Mouse (Mus musculus): Measurements from ENCODE around the gene Hps6. TPM values are rescaled to one million over a fixed set of nuclear protein-coding genes. Genes with fewer than 3 reads are reported as not detected.

The Hps6 gene
- polyA plus RNA-seq, 1 experiment: 12.0 TPM

DNA sequence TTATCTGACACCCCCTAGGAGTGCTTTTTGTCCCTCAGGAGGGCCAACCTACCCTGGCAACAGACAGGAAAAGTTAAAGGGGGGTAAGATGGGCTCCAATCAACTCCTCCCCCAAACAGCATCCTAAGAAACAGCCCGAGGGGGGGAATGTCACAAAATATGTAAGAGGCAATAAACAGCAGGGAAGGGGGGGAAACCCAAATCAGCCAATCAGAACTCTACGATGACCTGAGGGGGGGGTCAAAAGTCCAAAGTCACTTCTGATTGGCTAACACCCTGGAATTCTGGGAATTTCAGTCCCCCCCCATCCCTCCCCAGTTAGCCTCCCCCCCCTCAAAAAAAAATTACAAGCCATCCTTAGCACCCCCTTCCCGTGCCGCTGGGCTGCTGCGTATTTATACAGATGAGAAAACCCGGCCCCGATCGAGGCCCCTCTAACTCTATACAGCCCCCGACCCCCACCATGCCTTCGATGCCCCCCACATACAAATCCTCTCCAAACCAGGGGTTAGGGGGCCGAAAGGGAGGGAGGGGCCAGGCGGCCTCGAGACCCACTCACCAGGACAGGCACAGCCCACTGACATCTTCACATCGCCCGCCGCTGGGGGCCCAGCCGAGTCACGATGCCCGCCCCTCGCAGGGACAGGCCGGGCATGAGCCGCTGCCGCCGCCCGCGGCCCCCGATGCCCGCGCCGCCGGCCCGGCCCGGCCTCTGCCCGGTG lies 41.1 kb downstream of the Hps6 start, which contains the start of gene Pprc1:
Gene Pprc1, plus strand, starts transcription at position 616 of the 722 bp plus-strand sequence.
- peaks cover 47% of the 10 kb centered on the region for H3K79me2 ChIP-seq (ENCODE audit: control insufficient read depth, insufficient read depth)
- TF ChIP-seq REST (IDR thresholded peaks at IDR 0.05; ENCODE audit: insufficient read depth, insufficient read length) (no peak), SRF (IDR thresholded peaks at IDR 0.05; ENCODE audit: control insufficient read depth, insufficient read length, low read depth) (no peak), TCF3 (IDR thresholded peaks at IDR 0.05; ENCODE audit: insufficient read length, low read depth) (no peak), POLR2AphosphoS2 (IDR thresholded peaks at IDR 0.05; ENCODE audit: insufficient read length, low read depth) (no peak), MYOG (IDR thresholded peaks at IDR 0.05; ENCODE audit: control insufficient read depth in 1 of 3, insufficient read depth in 1 of 3, insufficient read length in 2 of 3, low read depth in 2 of 3) (no peak), MYOD1 (IDR thresholded peaks at IDR 0.05; ENCODE audit: control insufficient read depth in 1 of 3, insufficient read length in 2 of 3, low read depth in 2 of 3) (no peak), CEBPB (IDR thresholded peaks at IDR 0.05; ENCODE audit: insufficient read depth, poor library complexity, severe bottlenecking) (no peak), POLR2A (IDR thresholded peaks at IDR 0.05; ENCODE audit: insufficient read length, low read depth) (no peak), MAX (IDR thresholded peaks at IDR 0.05; ENCODE audit: low read depth) (no peak), USF1 (IDR thresholded peaks at IDR 0.05; ENCODE audit: low read depth) (no peak), TCF12 (IDR thresholded peaks at IDR 0.05; ENCODE audit: insufficient read depth, poor library complexity, severe bottlenecking) (no peak)
- H3K4me2 ChIP-seq (ENCODE audit: low read depth): peak within 1 kb of the TSS; percentile 98
- H3K4me3 ChIP-seq: peak within 1 kb of the TSS; percentile 68
- no peaks in the 10 kb centered on the region for H3K36me3 ChIP-seq (ENCODE audit: control insufficient read depth, insufficient read depth)
- no peaks in the 10 kb centered on the region for H3K27me3 ChIP-seq (ENCODE audit: control insufficient read depth, insufficient read depth, insufficient read length)
- H3ac ChIP-seq (ENCODE audit: control insufficient read depth, insufficient read length): peak within 1 kb of the TSS; percentile 91

DNA sequence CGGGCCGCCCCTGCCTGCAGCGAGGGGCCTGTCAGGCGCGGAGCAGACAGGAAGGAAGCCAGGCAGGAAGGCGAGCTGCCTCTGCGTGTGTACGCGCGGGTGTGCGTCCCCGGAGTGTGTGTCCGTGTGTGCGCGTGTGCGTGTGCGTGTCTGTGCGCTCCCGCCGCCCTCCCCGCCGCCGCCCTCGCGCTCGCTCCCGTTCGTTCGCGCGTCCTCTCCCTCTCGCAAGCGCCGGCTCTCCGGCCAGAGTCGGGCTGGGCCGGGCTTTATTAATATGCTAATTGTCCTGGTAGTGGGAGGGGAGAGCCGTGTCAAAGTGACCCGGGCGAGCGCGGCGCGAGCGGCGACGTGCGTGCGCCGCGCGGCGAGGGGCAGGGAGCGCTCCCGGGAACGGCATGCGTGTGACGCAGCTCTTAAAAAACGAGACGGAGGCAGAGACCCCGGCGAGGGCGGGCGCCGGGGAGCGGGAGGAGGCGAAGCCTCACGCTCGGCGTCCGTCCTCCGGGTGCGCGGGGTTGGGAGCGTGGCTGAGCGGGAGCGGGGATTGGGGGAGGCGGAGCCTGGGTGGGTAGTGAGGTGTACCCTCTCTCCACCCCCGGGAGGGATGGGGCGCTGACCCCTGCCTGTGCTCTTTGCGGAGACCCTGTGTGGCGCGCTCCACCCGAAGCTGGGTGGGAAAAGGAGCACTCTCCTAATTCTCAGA lies 41.8 kb downstream of the Hps6 start, which contains the start of gene Ldb1:
Gene Ldb1, minus strand, starts transcription at position 222 of the 703 bp plus-strand sequence.
- TF ChIP-seq POLR2A (IDR thresholded peaks at IDR 0.05; ENCODE audit: insufficient read length, low read depth) (peak; percentile 96), MAX (IDR thresholded peaks at IDR 0.05; ENCODE audit: low read depth) (no peak), MYOG (IDR thresholded peaks at IDR 0.05; ENCODE audit: control insufficient read depth in 1 of 3, insufficient read depth in 1 of 3, insufficient read length in 2 of 3, low read depth in 2 of 3) (peak in 1 of 3 experiments; percentile 39), SRF (IDR thresholded peaks at IDR 0.05; ENCODE audit: control insufficient read depth, insufficient read length, low read depth) (no peak), CEBPB (IDR thresholded peaks at IDR 0.05; ENCODE audit: insufficient read depth, poor library complexity, severe bottlenecking) (no peak), USF1 (IDR thresholded peaks at IDR 0.05; ENCODE audit: low read depth) (no peak), REST (IDR thresholded peaks at IDR 0.05; ENCODE audit: insufficient read depth, insufficient read length) (peak; percentile 33), MYOD1 (IDR thresholded peaks at IDR 0.05; ENCODE audit: control insufficient read depth in 1 of 3, insufficient read length in 2 of 3, low read depth in 2 of 3) (no peak), E2F4 (IDR thresholded peaks at IDR 0.05; ENCODE audit: insufficient read depth) (peak; percentile 13), TCF12 (IDR thresholded peaks at IDR 0.05; ENCODE audit: insufficient read depth, poor library complexity, severe bottlenecking) (no peak), POLR2AphosphoS2 (IDR thresholded peaks at IDR 0.05; ENCODE audit: insufficient read length, low read depth) (peak; percentile 93)
- peaks cover 44% of the 10 kb centered on the region for H3K79me2 ChIP-seq (ENCODE audit: control insufficient read depth, insufficient read depth)
- H3K4me2 ChIP-seq (ENCODE audit: low read depth): peak within 1 kb of the TSS; percentile 98
- peak within 1 kb of the TSS; percentile 68 for H3K4me3 ChIP-seq
- no peaks in the 10 kb centered on the region for H3K36me3 ChIP-seq (ENCODE audit: control insufficient read depth, insufficient read depth)
- H3ac ChIP-seq (ENCODE audit: control insufficient read depth, insufficient read length): peak within 1 kb of the TSS; percentile 91
- no peaks in the 10 kb centered on the region for H3K27me3 ChIP-seq (ENCODE audit: control insufficient read depth, insufficient read depth, insufficient read length)

- Histone ChIP-seq H3K4me3 (peak overlapping the region; percentile 68), H3K27me3 (ENCODE audit: control insufficient read depth, insufficient read depth, insufficient read length) (peaks cover 4% of the 10 kb centered on the region), H3K79me2 (ENCODE audit: control insufficient read depth, insufficient read depth) (peaks cover 37% of the 10 kb centered on the region), H3K36me3 (ENCODE audit: control insufficient read depth, insufficient read depth) (no peaks in the 10 kb centered on the region), H3K4me2 (ENCODE audit: low read depth) (peak overlapping the region; percentile 98), H3ac (ENCODE audit: control insufficient read depth, insufficient read length) (peak overlapping the region; percentile 91)
- no peak for TF ChIP-seq MAX (IDR thresholded peaks at IDR 0.05; ENCODE audit: low read depth)
- TF ChIP-seq TCF12 (IDR thresholded peaks at IDR 0.05; ENCODE audit: insufficient read depth, poor library complexity, severe bottlenecking): no peak
Measured at GRCm38 (mm10) chr19:46045696-46046311, 42.5 kb downstream of the Hps6 start.

DNA sequence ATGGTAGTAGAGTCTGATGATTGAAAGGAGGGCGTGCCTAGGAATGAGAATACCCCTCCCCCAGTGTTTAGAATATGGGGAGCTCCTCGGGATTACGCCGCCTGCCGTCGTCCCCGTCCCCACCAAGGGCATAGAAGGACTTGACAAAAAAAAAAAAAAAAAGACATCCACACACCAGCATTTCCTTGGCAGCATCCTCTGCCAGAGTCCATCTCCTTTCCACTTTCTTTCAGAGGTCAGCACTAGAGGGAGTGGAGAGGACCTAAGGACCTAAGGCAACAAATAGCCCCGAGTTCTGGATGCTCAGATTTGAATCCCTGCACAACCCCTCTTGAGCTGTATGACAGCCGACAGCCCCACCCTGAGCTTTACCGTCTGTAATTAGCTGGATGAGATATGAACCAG lies 43.3 kb downstream of the Hps6 start:
- H3K79me2 ChIP-seq (ENCODE audit: control insufficient read depth, insufficient read depth): peaks cover 29% of the 10 kb centered on the region
- TF ChIP-seq POLR2A (IDR thresholded peaks at IDR 0.05; ENCODE audit: insufficient read length, low read depth) (no peak), MYOD1 (IDR thresholded peaks at IDR 0.05; ENCODE audit: control insufficient read depth in 1 of 3, insufficient read length in 2 of 3, low read depth in 2 of 3) (no peak), TCF12 (IDR thresholded peaks at IDR 0.05; ENCODE audit: insufficient read depth, poor library complexity, severe bottlenecking) (no peak), USF1 (IDR thresholded peaks at IDR 0.05; ENCODE audit: low read depth) (no peak), REST (IDR thresholded peaks at IDR 0.05; ENCODE audit: insufficient read depth, insufficient read length) (no peak), POLR2AphosphoS2 (IDR thresholded peaks at IDR 0.05; ENCODE audit: insufficient read length, low read depth) (no peak), E2F4 (IDR thresholded peaks at IDR 0.05; ENCODE audit: insufficient read depth) (no peak), CEBPB (IDR thresholded peaks at IDR 0.05; ENCODE audit: insufficient read depth, poor library complexity, severe bottlenecking) (no peak), SRF (IDR thresholded peaks at IDR 0.05; ENCODE audit: control insufficient read depth, insufficient read length, low read depth) (no peak), MYOG (IDR thresholded peaks at IDR 0.05; ENCODE audit: control insufficient read depth in 1 of 3, insufficient read depth in 1 of 3, insufficient read length in 2 of 3, low read depth in 2 of 3) (no peak), MAX (IDR thresholded peaks at IDR 0.05; ENCODE audit: low read depth) (no peak), TCF3 (IDR thresholded peaks at IDR 0.05; ENCODE audit: insufficient read length, low read depth) (no peak)
- H3K36me3 ChIP-seq (ENCODE audit: control insufficient read depth, insufficient read depth): no peaks in the 10 kb centered on the region
- H3K4me3 ChIP-seq: no peak overlapping the region
- peaks cover 4% of the 10 kb centered on the region for H3K27me3 ChIP-seq (ENCODE audit: control insufficient read depth, insufficient read depth, insufficient read length)
- no peak overlapping the region for H3K4me2 ChIP-seq (ENCODE audit: low read depth)
- H3ac ChIP-seq (ENCODE audit: control insufficient read depth, insufficient read length): no peak overlapping the region
